Mouse (Mus musculus) layer of hippocampus, adult 6 months (tissue): ENCODE data around the gene Sstr2. TPM values are rescaled to one million over a fixed set of nuclear protein-coding genes. Genes with fewer than 3 reads are reported as not detected.

Experiments
- long read RNA-seq, 2 experiments: library from polyadenylated mRNA; unstranded; transcript quantifications; one replicate each; pipeline ENCODE4 v2.0.0; 2019 to 2020
- polyA plus RNA-seq: library from polyadenylated mRNA; unstranded; fragments of <200 nt; fragmentation: Nextera tagmentation; gene quantifications from 2 replicates; pipeline ENCODE4 v1.2.3, GENCODE M21; 2021

Gene Sstr2
- 11.4 and 15.2 TPM in 2 replicates for polyA plus RNA-seq
- long read RNA-seq, experiment 1, transcript Sstr2-203 (2 exons, 2,143 nt): major isoform, 28 of 34 reads
- long read RNA-seq, experiment 1, partial matches to known transcripts: 0 of 34 reads
- long read RNA-seq, experiment 1, other reads (novel, unspliced or antisense): 3 of 34 reads
- long read RNA-seq, experiment 2, transcript Sstr2-202 (3 exons, 1,537 nt): minor isoform, 7 of 94 reads
- long read RNA-seq, experiment 2, transcript Sstr2-203 (2 exons, 2,143 nt): major isoform, 86 of 94 reads
- long read RNA-seq, experiment 2, partial matches to known transcripts: 0 of 94 reads
- long read RNA-seq, experiment 2, other reads (novel, unspliced or antisense): 1 of 94 reads

GRCm38 (mm10) chr11:113618672-113619419 is at the start of gene Sstr2:
TSS of gene Sstr2 (plus strand) at chr11:113619342.

GRCm38 (mm10) chr11:113648690-113649352 is 29.7 kb downstream of the Sstr2 start, which contains the start of gene Cog1:
TSS of gene Cog1 (plus strand) at chr11:113649169.

GRCm38 (mm10) chr11:113649353-113650210 is 30.4 kb downstream of the Sstr2 start, which contains the start of gene Slc39a11:
TSS of gene Slc39a11 (minus strand) at chr11:113650079.

Other genes starting within 250 kb of the Sstr2 start
- gene Cog1, start 29.8 kb downstream of the Sstr2 start, polyA plus RNA-seq: 38.8 and 43.6 TPM in 2 replicates
- gene Slc39a11, start 30.7 kb downstream of the Sstr2 start, polyA plus RNA-seq: 14.8 and 19.3 TPM in 2 replicates
- 36.7 and 36.8 TPM in 2 replicates for gene Fam104a, start 64.8 kb downstream of the Sstr2 start, polyA plus RNA-seq
- gene D11Wsu47e, start 65.1 kb downstream of the Sstr2 start, polyA plus RNA-seq: 8.2 and 11.9 TPM in 2 replicates
- gene Cpsf4l, start 90.7 kb downstream of the Sstr2 start, polyA plus RNA-seq: not detected in 2 replicates
- 15.7 and 17.9 TPM in 2 replicates for gene Cdc42ep4, start 132.5 kb downstream of the Sstr2 start, polyA plus RNA-seq